Mouse (Mus musculus): ENCODE measurements around the gene Mrpl28. TPM values are rescaled to one million over a fixed set of nuclear protein-coding genes. Genes with fewer than 3 reads are reported as not detected.

The Mrpl28 gene
- total RNA-seq, 1 experiment from 2014 or later, result 83.4 TPM

- DNase-seq, result no peak
These were observed 7.3 kb upstream of the Mrpl28 start for GRCm38 (mm10) chr17:26115956-26116487.

GRCm38 (mm10) chr17:26116503-26117258 lies 6.6 kb upstream of the Mrpl28 start:
- no peak for DNase-seq

GRCm38 (mm10) chr17:26119766-26120710 lies 3.3 kb upstream of the Mrpl28 start:
- DNase-seq, result peak; percentile 63

- DNase-seq, result no peak
These were observed 714 bp upstream of the Mrpl28 start for GRCm38 (mm10) chr17:26122431-26123140.

- DNase-seq, result no peak
These were observed 1.3 kb downstream of the Mrpl28 start for GRCm38 (mm10) chr17:26124560-26124959.

GRCm38 (mm10) chr17:26125226-26125625 lies 1.9 kb downstream of the Mrpl28 start:
- no peak for DNase-seq

- no peak for DNase-seq
These were observed 7.9 kb downstream of the Mrpl28 start for GRCm38 (mm10) chr17:26131062-26131732.

- no peak for DNase-seq
These were observed 8.9 kb downstream of the Mrpl28 start for GRCm38 (mm10) chr17:26131856-26132853.

- no peak for DNase-seq
These were observed 13.9 kb downstream of the Mrpl28 start for GRCm38 (mm10) chr17:26137106-26137750.

- DNase-seq, result no peak
These were observed 14.4 kb downstream of the Mrpl28 start for GRCm38 (mm10) chr17:26137751-26138130.

- DNase-seq, result peak; percentile 93
These were observed 15.0 kb downstream of the Mrpl28 start, which contains the start of gene Axin1 for GRCm38 (mm10) chr17:26138239-26138836. Axin1 (plus strand) TSS chr17:26138688.

GRCm38 (mm10) chr17:26138901-26139381 lies 15.6 kb downstream of the Mrpl28 start:
- DNase-seq, result peak; percentile 54

- DNase-seq, result no peak
These were observed 19.5 kb downstream of the Mrpl28 start for GRCm38 (mm10) chr17:26142796-26143195.

GRCm38 (mm10) chr17:26143386-26143785 lies 20.1 kb downstream of the Mrpl28 start:
- no peak for DNase-seq

GRCm38 (mm10) chr17:26149056-26149455 lies 25.8 kb downstream of the Mrpl28 start:
- no peak for DNase-seq

- no peak for DNase-seq
These were observed 28.8 kb downstream of the Mrpl28 start for GRCm38 (mm10) chr17:26151886-26152630.

- no peak for DNase-seq
These were observed 39.4 kb downstream of the Mrpl28 start for GRCm38 (mm10) chr17:26162736-26163135.

- no peak for DNase-seq
These were observed 44.7 kb downstream of the Mrpl28 start for GRCm38 (mm10) chr17:26168039-26168438.

All from adrenal gland, postnatal 25 days (tissue).